Mouse (Mus musculus): Measurements from ENCODE around the gene Olfr412. TPM values are rescaled to one million over a fixed set of nuclear protein-coding genes. Genes with fewer than 3 reads are reported as not detected.

Olfr412 gene
- polyA plus RNA-seq (2015; fragmentation: Nextera tagmentation; extraction: Ambion mirVana): not detected in 2 replicates

DNA sequence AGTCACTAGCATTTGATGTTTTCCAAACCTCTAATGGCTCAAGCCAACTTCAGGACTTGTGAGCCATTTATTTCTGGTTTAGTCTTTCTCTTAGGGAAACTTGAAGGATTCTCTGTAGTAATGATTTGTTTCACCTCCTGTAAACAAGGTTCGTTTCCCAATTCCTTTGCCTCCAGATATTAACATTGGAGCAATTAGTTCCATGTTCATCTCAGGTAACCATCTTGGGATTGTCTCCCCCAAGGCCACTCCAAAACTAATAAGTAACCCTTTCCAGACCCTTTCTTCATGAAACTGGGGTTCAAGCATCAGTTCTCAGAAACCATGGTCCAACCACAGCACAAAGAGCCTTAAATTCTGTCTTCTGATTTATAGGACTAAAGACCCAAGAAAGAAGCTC is at the start of gene Olfr412:
Gene Olfr412 (plus strand): TSS at position 301 of the 400 bp plus-strand sequence.
- Histone ChIP-seq H3K4me3 (replicated peaks) (no peak within 1 kb of the TSS), H3K9me3 (replicated peaks) (peaks cover 7% of the 10 kb centered on the region), H3K4me1 (no peaks in the 10 kb centered on the region), H3K27ac (no peak within 1 kb of the TSS), H3K9ac (no peak within 1 kb of the TSS), H3K4me2 (no peak within 1 kb of the TSS), H3K36me3 (no peaks in the 10 kb centered on the region), H3K27me3 (no peaks in the 10 kb centered on the region)
- ATAC-seq (replicated peaks; ENCODE audit: low FRiP score): no peak
- WGBS: 75% methylated on average over 1 of the region's 1 CpGs

- Histone ChIP-seq H3K4me3 (replicated peaks) (no peak overlapping the region), H3K9me3 (replicated peaks) (no peaks in the 10 kb centered on the region), H3K4me2 (no peak overlapping the region), H3K4me1 (no peaks in the 10 kb centered on the region), H3K36me3 (no peaks in the 10 kb centered on the region), H3K27ac (no peak overlapping the region), H3K27me3 (no peaks in the 10 kb centered on the region), H3K9ac (no peak overlapping the region)
- 73% methylated on average over 2 of the region's 2 CpGs for WGBS
- ATAC-seq (replicated peaks; ENCODE audit: low FRiP score): no peak
Measured at GRCm38 (mm10) chr11:74326044-74326443, 35.8 kb upstream of the Olfr412 start.

DNA sequence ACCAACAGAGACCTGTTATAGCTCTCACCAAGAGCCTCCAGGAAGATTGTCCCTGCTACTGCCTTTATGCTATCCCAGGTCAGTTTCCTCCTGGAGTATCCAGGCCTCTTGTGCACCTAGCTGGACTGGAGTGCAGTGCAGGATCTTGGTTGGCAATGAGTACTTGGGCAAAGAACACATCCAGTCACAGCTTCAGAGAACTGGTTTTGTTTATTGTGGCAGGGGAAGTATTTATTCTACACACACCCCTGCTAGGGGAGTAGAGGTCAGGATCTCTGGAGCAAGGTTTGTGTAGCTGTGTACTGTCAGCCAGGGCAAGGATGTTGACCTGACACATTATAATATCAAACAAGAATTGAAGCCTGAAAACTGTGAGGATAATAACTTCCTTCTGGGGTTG is 33.1 kb upstream of the Olfr412 start:
- Histone ChIP-seq H3K36me3 (no peaks in the 10 kb centered on the region), H3K9ac (no peak overlapping the region), H3K4me3 (replicated peaks) (no peak overlapping the region), H3K27me3 (no peaks in the 10 kb centered on the region), H3K4me2 (no peak overlapping the region), H3K9me3 (replicated peaks) (no peaks in the 10 kb centered on the region), H3K4me1 (no peaks in the 10 kb centered on the region), H3K27ac (no peak overlapping the region)
- no peak for ATAC-seq (replicated peaks; ENCODE audit: low FRiP score)

DNA sequence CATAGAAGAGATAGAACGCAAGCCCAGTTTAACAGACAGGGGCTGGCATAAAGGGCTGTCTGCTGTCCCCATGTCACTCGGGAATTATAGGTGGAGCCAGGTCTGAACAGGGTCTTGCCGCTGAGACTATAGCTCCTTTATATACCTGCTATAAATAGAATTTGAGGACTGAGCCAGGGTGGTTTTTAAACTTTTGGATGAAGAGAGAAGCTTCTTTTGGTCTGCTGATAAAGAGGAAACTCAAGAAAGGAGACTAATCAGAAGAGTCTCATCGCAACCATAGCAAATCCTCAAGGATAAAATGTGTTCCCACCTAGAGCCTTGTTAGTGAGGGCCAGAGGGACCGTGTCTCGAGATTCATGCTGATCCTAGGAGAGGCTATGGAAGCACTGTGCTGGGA is 23.9 kb upstream of the Olfr412 start, which contains the start of gene Olfr410:
Gene Olfr410 (minus strand): TSS at position 101 of the 400 bp plus-strand sequence.
- H3K27ac ChIP-seq: no peak within 1 kb of the TSS
- H3K36me3 ChIP-seq: no peaks in the 10 kb centered on the region
- H3K4me2 ChIP-seq: no peak within 1 kb of the TSS
- WGBS: 85% methylated on average over 6 of the region's 6 CpGs
- no peak for ATAC-seq (replicated peaks; ENCODE audit: low FRiP score)
- H3K9me3 ChIP-seq (replicated peaks): no peaks in the 10 kb centered on the region
- H3K4me1 ChIP-seq: no peaks in the 10 kb centered on the region
- H3K4me3 ChIP-seq (replicated peaks): no peak within 1 kb of the TSS
- H3K27me3 ChIP-seq: no peaks in the 10 kb centered on the region
- no peak within 1 kb of the TSS for H3K9ac ChIP-seq

GRCm38 (mm10) chr11:74352550-74352949 is 9.3 kb upstream of the Olfr412 start, which contains the start of gene Olfr411:
TSS of gene Olfr411 (minus strand) at chr11:74352650.
- H3K4me2 ChIP-seq: no peak within 1 kb of the TSS
- 0 out of 2 replicates have a peak, but pooled peaks cover 3% of the 10 kb centered on the region for H3K9me3 ChIP-seq (replicated peaks)
- ATAC-seq (replicated peaks; ENCODE audit: low FRiP score): no peak
- no peak within 1 kb of the TSS for H3K27ac ChIP-seq
- WGBS: 79% methylated on average over 3 of the region's 3 CpGs
- H3K36me3 ChIP-seq: no peaks in the 10 kb centered on the region
- H3K4me3 ChIP-seq (replicated peaks): no peak within 1 kb of the TSS
- H3K27me3 ChIP-seq: no peaks in the 10 kb centered on the region
- H3K4me1 ChIP-seq: no peaks in the 10 kb centered on the region
- H3K9ac ChIP-seq: no peak within 1 kb of the TSS

DNA sequence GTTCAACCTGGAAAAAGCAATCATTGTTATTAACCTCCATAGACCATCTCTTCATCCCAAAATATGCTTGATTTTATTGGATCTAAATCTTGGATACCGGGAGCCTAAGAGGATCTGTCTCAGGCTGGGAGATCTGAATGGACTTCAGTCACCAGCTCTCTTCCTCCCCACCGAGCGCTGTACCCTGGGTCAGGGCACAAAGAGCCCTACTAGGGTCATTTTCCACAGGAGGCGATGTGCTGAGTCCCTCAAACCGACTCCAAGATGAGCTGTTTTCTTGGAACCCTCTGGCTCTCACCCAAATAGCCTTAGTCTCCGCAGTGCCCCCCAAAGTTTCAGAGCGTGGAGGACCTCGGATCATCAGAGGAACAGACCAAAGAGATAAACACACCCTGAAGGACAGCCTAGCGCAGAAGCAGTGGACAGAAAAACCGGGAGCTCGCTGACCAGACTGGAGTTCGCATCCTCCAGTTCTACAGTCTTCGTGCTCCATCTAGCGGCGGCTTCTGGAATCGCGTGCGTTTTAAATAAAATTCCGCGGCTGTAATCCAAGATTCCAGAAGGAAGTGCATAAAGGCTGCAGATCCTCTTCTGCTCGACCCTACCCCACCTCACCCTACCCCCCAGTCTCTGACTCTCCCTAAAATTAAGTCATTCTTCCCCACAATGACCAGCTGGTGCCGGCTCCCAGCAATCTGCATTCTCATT is 9.7 kb downstream of the Olfr412 start:
- no peaks in the 10 kb centered on the region for H3K4me1 ChIP-seq
- H3K9me3 ChIP-seq (replicated peaks): no peaks in the 10 kb centered on the region
- H3K4me3 ChIP-seq (replicated peaks): no peak overlapping the region
- H3K27ac ChIP-seq: no peak overlapping the region
- H3K9ac ChIP-seq: no peak overlapping the region
- peaks cover 11% of the 10 kb centered on the region for H3K27me3 ChIP-seq
- WGBS: 13% methylated on average over 22 of the region's 22 CpGs
- no peak overlapping the region for H3K4me2 ChIP-seq
- no peaks in the 10 kb centered on the region for H3K36me3 ChIP-seq
- ATAC-seq (replicated peaks; ENCODE audit: low FRiP score): 0 out of 2 replicates have a peak, but pooled peaks have one; percentile 49

GRCm38 (mm10) chr11:74376847-74377246 is 15.0 kb downstream of the Olfr412 start:
- Histone ChIP-seq H3K9ac (no peak overlapping the region), H3K9me3 (replicated peaks) (no peaks in the 10 kb centered on the region), H3K27ac (no peak overlapping the region), H3K27me3 (no peaks in the 10 kb centered on the region), H3K4me3 (replicated peaks) (no peak overlapping the region), H3K4me1 (no peaks in the 10 kb centered on the region), H3K36me3 (no peaks in the 10 kb centered on the region), H3K4me2 (no peak overlapping the region)
- 70% methylated on average over 3 of the region's 3 CpGs for WGBS
- ATAC-seq (replicated peaks; ENCODE audit: low FRiP score): 0 out of 2 replicates have a peak, but pooled peaks have one; percentile 33

- H3K36me3 ChIP-seq: no peaks in the 10 kb centered on the region
- H3K9me3 ChIP-seq (replicated peaks): no peaks in the 10 kb centered on the region
- H3K4me1 ChIP-seq: no peaks in the 10 kb centered on the region
- no peaks in the 10 kb centered on the region for H3K27me3 ChIP-seq
- ATAC-seq (replicated peaks; ENCODE audit: low FRiP score): no peak
- WGBS: 51% methylated on average over 4 of the region's 4 CpGs
- no peak overlapping the region for H3K9ac ChIP-seq
- H3K4me2 ChIP-seq: no peak overlapping the region
- no peak overlapping the region for H3K27ac ChIP-seq
- no peak overlapping the region for H3K4me3 ChIP-seq (replicated peaks)
Measured at GRCm38 (mm10) chr11:74379166-74379873, 17.5 kb downstream of the Olfr412 start.

- H3K9me3 ChIP-seq (replicated peaks): no peaks in the 10 kb centered on the region
- peak overlapping the region; percentile 37; the same call in 1 of the 2 replicates for H3K27ac ChIP-seq
- no peak for ATAC-seq (replicated peaks; ENCODE audit: low FRiP score)
- 0 out of 2 replicates have a peak, but pooled peaks cover 8% of the 10 kb centered on the region for H3K36me3 ChIP-seq
- H3K4me3 ChIP-seq (replicated peaks): no peak overlapping the region
- H3K4me2 ChIP-seq: no peak overlapping the region
- no peak overlapping the region for H3K9ac ChIP-seq
- H3K27me3 ChIP-seq: no peaks in the 10 kb centered on the region
- WGBS: 48% methylated on average over 9 of the region's 9 CpGs
- 0 out of 2 replicates have a peak, but pooled peaks cover 5% of the 10 kb centered on the region for H3K4me1 ChIP-seq
Measured at GRCm38 (mm10) chr11:74385674-74386073, 23.8 kb downstream of the Olfr412 start.

- Histone ChIP-seq H3K27ac (no peak overlapping the region), H3K4me2 (no peak overlapping the region), H3K9me3 (replicated peaks) (no peaks in the 10 kb centered on the region), H3K36me3 (0 out of 2 replicates have a peak, but pooled peaks cover 8% of the 10 kb centered on the region), H3K4me3 (replicated peaks) (no peak overlapping the region), H3K27me3 (no peaks in the 10 kb centered on the region), H3K4me1 (0 out of 2 replicates have a peak, but pooled peaks cover 5% of the 10 kb centered on the region), H3K9ac (no peak overlapping the region)
- ATAC-seq (replicated peaks; ENCODE audit: low FRiP score): no peak
- 75% methylated on average over 5 of the region's 5 CpGs for WGBS
Measured at GRCm38 (mm10) chr11:74387203-74387602, 25.3 kb downstream of the Olfr412 start.

DNA sequence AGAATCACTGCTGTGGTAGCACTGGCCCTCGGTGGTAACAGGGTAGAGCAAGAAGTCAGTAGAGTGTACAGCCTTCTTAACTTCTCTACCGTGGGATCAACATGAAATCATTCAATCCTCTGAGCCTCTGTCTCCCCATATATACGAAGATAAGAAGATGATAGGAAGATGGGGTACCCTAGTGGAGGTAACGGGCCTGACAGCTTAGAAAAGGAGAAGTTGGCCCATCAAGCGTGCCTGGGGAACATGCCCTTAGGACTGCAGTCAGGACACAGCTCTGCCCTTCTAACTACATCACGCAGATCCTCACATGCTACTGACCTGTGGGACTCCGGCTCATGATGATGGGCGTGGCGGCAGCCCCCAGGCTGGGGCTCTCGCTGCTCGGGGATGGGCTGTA is 30.0 kb downstream of the Olfr412 start:
- Histone ChIP-seq H3K4me2 (no peak overlapping the region), H3K4me1 (no peaks in the 10 kb centered on the region), H3K27me3 (no peaks in the 10 kb centered on the region), H3K27ac (no peak overlapping the region), H3K36me3 (0 out of 2 replicates have a peak, but pooled peaks cover 8% of the 10 kb centered on the region), H3K9ac (no peak overlapping the region), H3K4me3 (replicated peaks) (no peak overlapping the region), H3K9me3 (replicated peaks) (no peaks in the 10 kb centered on the region)
- ATAC-seq (replicated peaks; ENCODE audit: low FRiP score): no peak
- WGBS: 84% methylated on average over 11 of the region's 11 CpGs

DNA sequence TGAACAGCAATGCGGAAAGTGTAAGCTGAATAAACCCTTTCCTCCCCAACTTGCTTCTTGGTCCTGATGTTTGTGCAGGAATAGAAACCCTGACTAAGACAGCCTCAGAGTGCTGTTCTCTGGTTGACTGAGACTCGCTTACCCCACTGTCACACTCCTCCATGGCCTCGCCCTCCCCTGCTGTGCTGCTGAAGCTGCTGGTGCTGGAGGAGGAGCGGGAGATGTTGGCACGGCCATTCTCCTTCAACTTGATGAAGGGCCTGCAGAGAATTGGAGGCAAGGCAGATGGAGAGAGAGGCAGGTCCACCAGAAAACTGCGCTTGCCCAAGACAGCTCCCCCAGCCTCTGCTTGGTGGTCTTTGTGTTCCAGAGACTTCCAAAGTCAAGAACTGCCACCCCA is 31.0 kb downstream of the Olfr412 start:
- H3K27me3 ChIP-seq: no peaks in the 10 kb centered on the region
- H3K36me3 ChIP-seq: 0 out of 2 replicates have a peak, but pooled peaks cover 8% of the 10 kb centered on the region
- H3K27ac ChIP-seq: no peak overlapping the region
- no peak overlapping the region for H3K4me3 ChIP-seq (replicated peaks)
- no peaks in the 10 kb centered on the region for H3K9me3 ChIP-seq (replicated peaks)
- ATAC-seq (replicated peaks; ENCODE audit: low FRiP score): no peak
- H3K4me1 ChIP-seq: no peaks in the 10 kb centered on the region
- WGBS: 66% methylated on average over 6 of the region's 6 CpGs
- H3K4me2 ChIP-seq: no peak overlapping the region
- H3K9ac ChIP-seq: no peak overlapping the region

Data from kidney, embryonic 15.5 days (tissue).